9 mouse cellular contexts compared by ENCODE assay signal in genomic region chr3:108781238-108781883, GRCm38 (mm10). TPM values are rescaled to one million over a fixed set of nuclear protein-coding genes. Genes with fewer than 3 reads are reported as not detected.
DNase-seq lines count a peak whose midpoint lies in the region; ATAC-seq and TF ChIP-seq lines count a peak whose summit lies in the region.
"Had no signal": no experiment of that assay in that cellular context is flagged by ENCODE, and none has a peak within 500 bp of the region (broad histone marks: within the 10 kb centered on the region; RNA-seq: fewer than 3 reads in every experiment).

No protein-coding gene starts in this region.

- H3K79me2 ChIP-seq in heart, adult 2 months (replicated peaks; ENCODE audit: control insufficient read depth, insufficient read depth, low read length), result no peaks in the 10 kb centered on the region

- WGBS in hindbrain, embryonic 12.5 days, result 56% methylated on average over 10 of the region's 10 CpGs
- WGBS in hindbrain, embryonic 13.5 days, result 61% methylated on average over 10 of the region's 10 CpGs
- WGBS in heart, adult 2 months, result 51% methylated on average over 10 of the region's 10 CpGs
- 60% methylated on average over 10 of the region's 10 CpGs for WGBS in midbrain, embryonic 16.5 days

- intact Hi-C loops in heart, adult 2 months (cut with DNase I), result no loop called here

- H3K27ac ChIP-seq in hindbrain, embryonic 12.5 days, result no peak overlapping the region
- no peak overlapping the region for H3K27ac ChIP-seq in hindbrain, embryonic 13.5 days
- peak overlapping the region; percentile 45 for H3K27ac ChIP-seq in heart, adult 2 months
- no peak overlapping the region for H3K27ac ChIP-seq in midbrain, embryonic 16.5 days (ENCODE audit: low read length)

- H3K9me3 ChIP-seq in hindbrain, embryonic 12.5 days (replicated peaks), result 0 out of 2 replicates have a peak, but pooled peaks cover 11% of the 10 kb centered on the region
- H3K9me3 ChIP-seq in hindbrain, embryonic 13.5 days, result peaks cover 7% of the 10 kb centered on the region
- 0 out of 2 replicates have a peak, but pooled peaks cover 3% of the 10 kb centered on the region for H3K9me3 ChIP-seq in midbrain, embryonic 16.5 days (replicated peaks; ENCODE audit: control insufficient read depth, low read length, poor library complexity, severe bottlenecking)

- DNase-seq in R1 (ENCODE audit: low read depth, low spot score), result peak; percentile 18
- peak in 1 of 2 experiments; percentile 55 for DNase-seq in heart, adult 2 months
- DNase-seq in left cerebral cortex, adult 9 months (ENCODE audit: low spot score in 2 of 2), result peak; percentile 49 to 62
- no peak for DNase-seq in thymus, postnatal 36 days
- no peak for DNase-seq in thymus, postnatal 0 days (ENCODE audit: low spot score)

- TF ChIP-seq CTCF in heart, adult 2 months (IDR thresholded peaks at IDR 0.05), result no peak

- TF ChIP-seq POLR2A in heart, adult 2 months (IDR thresholded peaks at IDR 0.05; ENCODE audit: insufficient read depth, low read depth, low read length), result 0 out of 2 replicates have a peak, but pooled peaks have one; percentile 16

- H3K27me3 ChIP-seq in hindbrain, embryonic 12.5 days, result no peaks in the 10 kb centered on the region
- H3K27me3 ChIP-seq in hindbrain, embryonic 13.5 days, result no peaks in the 10 kb centered on the region
- no peaks in the 10 kb centered on the region for H3K27me3 ChIP-seq in heart, adult 2 months (ENCODE audit: control insufficient read depth, insufficient read depth, low read length)
- H3K27me3 ChIP-seq in midbrain, embryonic 16.5 days (ENCODE audit: control insufficient read depth, insufficient read depth, low read depth, low read length), result no peaks in the 10 kb centered on the region

- TF ChIP-seq EP300 in heart, adult 2 months (IDR thresholded peaks at IDR 0.05; ENCODE audit: insufficient read depth, low read depth, low read length), result no peak

- peaks cover 6% of the 10 kb centered on the region for H3K4me1 ChIP-seq in hindbrain, embryonic 12.5 days
- peaks cover 6% of the 10 kb centered on the region; the same call in 1 of the 2 replicates for H3K4me1 ChIP-seq in hindbrain, embryonic 13.5 days (replicated peaks)
- peaks cover 4% of the 10 kb centered on the region for H3K4me1 ChIP-seq in heart, adult 2 months (ENCODE audit: control insufficient read depth, insufficient read depth, low read length)
- peaks cover 8% of the 10 kb centered on the region for H3K4me1 ChIP-seq in midbrain, embryonic 16.5 days (ENCODE audit: control insufficient read depth, insufficient read depth, low read length)

- 0 out of 2 replicates have a peak, but pooled peaks have one; percentile 38 for ATAC-seq in hindbrain, embryonic 12.5 days (ENCODE audit: low FRiP score)
- no peak for ATAC-seq in hindbrain, embryonic 13.5 days (ENCODE audit: low FRiP score)
- peak; percentile 79 for ATAC-seq in midbrain, embryonic 16.5 days

- H3K9ac ChIP-seq in hindbrain, embryonic 12.5 days, result no peak overlapping the region
- no peak overlapping the region for H3K9ac ChIP-seq in hindbrain, embryonic 13.5 days
- H3K9ac ChIP-seq in heart, adult 2 months (ENCODE audit: low read depth, low read length), result no peak overlapping the region
- H3K9ac ChIP-seq in midbrain, embryonic 16.5 days (ENCODE audit: low read depth, low read length), result no peak overlapping the region

- no peak overlapping the region for H3K4me2 ChIP-seq in hindbrain, embryonic 12.5 days (replicated peaks)
- H3K4me2 ChIP-seq in hindbrain, embryonic 13.5 days, result no peak overlapping the region
- H3K4me2 ChIP-seq in midbrain, embryonic 16.5 days (ENCODE audit: low read length), result no peak overlapping the region

- H3K36me3 ChIP-seq in hindbrain, embryonic 12.5 days, result no peaks in the 10 kb centered on the region
- H3K36me3 ChIP-seq in hindbrain, embryonic 13.5 days, result no peaks in the 10 kb centered on the region
- H3K36me3 ChIP-seq in heart, adult 2 months (ENCODE audit: control insufficient read depth, insufficient read depth, low read length), result no peaks in the 10 kb centered on the region
- no peaks in the 10 kb centered on the region for H3K36me3 ChIP-seq in midbrain, embryonic 16.5 days (ENCODE audit: control insufficient read depth, insufficient read depth, low read length)

- H3K4me3 ChIP-seq in hindbrain, embryonic 12.5 days, result no peak overlapping the region
- no peak overlapping the region for H3K4me3 ChIP-seq in hindbrain, embryonic 13.5 days
- no peak overlapping the region for H3K4me3 ChIP-seq in heart, adult 2 months
- H3K4me3 ChIP-seq in midbrain, embryonic 16.5 days (ENCODE audit: low read depth, low read length), result no peak overlapping the region

RNA-seq across cellular contexts. Expression of gene Aknad1, which starts 41.9 kb away (rescaled TPM):
- polyA plus RNA-seq in hindbrain, embryonic 12.5 days (2016; fragmentation: Nextera tagmentation; extraction: Ambion mirVana), result 0.25 and 0.40 TPM in 2 replicates
- 0.16 TPM in 1 of 2 replicates, not detected in the other for polyA plus RNA-seq in hindbrain, embryonic 13.5 days (2015; fragmentation: Nextera tagmentation; extraction: Ambion mirVana)
- under 1 TPM in 1 of 2 experiments, not detected in 1; 0.05 TPM for total RNA-seq in heart, adult 2 months (2021)
- polyA plus RNA-seq in heart, adult 2 months (2012; rRNA removed), result 0.04 and 0.06 TPM in 2 replicates
- not detected in 2 replicates for polyA plus RNA-seq in midbrain, embryonic 16.5 days (2015; fragmentation: Nextera tagmentation; extraction: Ambion mirVana)
- polyA plus RNA-seq in thymus, postnatal 0 days (2015; fragmentation: Nextera tagmentation; extraction: Ambion mirVana), result 0.06 and 0.07 TPM in 2 replicates
- total RNA-seq: layer of hippocampus, postnatal 25 days had no signal

RNA-seq across cellular contexts. Expression of gene Stxbp3, which starts 59.0 kb away (rescaled TPM):
- polyA plus RNA-seq in hindbrain, embryonic 12.5 days (2016; fragmentation: Nextera tagmentation; extraction: Ambion mirVana), result 23.2 and 25.1 TPM in 2 replicates
- 15.5 and 16.7 TPM in 2 replicates for polyA plus RNA-seq in hindbrain, embryonic 13.5 days (2015; fragmentation: Nextera tagmentation; extraction: Ambion mirVana)
- 10 to 100 TPM; 25.7 to 27.3 TPM for total RNA-seq in heart, adult 2 months (2021)
- polyA plus RNA-seq in heart, adult 2 months (2012; rRNA removed), result 7.0 and 11.8 TPM in 2 replicates
- 16.2 and 16.9 TPM in 2 replicates for polyA plus RNA-seq in midbrain, embryonic 16.5 days (2015; fragmentation: Nextera tagmentation; extraction: Ambion mirVana)
- polyA plus RNA-seq in thymus, postnatal 0 days (2015; fragmentation: Nextera tagmentation; extraction: Ambion mirVana), result 43.5 and 51.6 TPM in 2 replicates

RNA-seq across cellular contexts. Expression of gene Gpsm2, which starts 59.3 kb away (rescaled TPM):
- 66.5 and 68.0 TPM in 2 replicates for polyA plus RNA-seq in hindbrain, embryonic 12.5 days (2016; fragmentation: Nextera tagmentation; extraction: Ambion mirVana)
- polyA plus RNA-seq in hindbrain, embryonic 13.5 days (2015; fragmentation: Nextera tagmentation; extraction: Ambion mirVana), result 24.4 and 26.8 TPM in 2 replicates
- under 1 TPM; 0.57 to 0.94 TPM for total RNA-seq in heart, adult 2 months (2021)
- 0.82 and 0.91 TPM in 2 replicates for polyA plus RNA-seq in heart, adult 2 months (2012; rRNA removed)
- polyA plus RNA-seq in midbrain, embryonic 16.5 days (2015; fragmentation: Nextera tagmentation; extraction: Ambion mirVana), result 16.6 and 19.4 TPM in 2 replicates
- 29.6 and 34.4 TPM in 2 replicates for polyA plus RNA-seq in thymus, postnatal 0 days (2015; fragmentation: Nextera tagmentation; extraction: Ambion mirVana)

Comparison
In these comparisons a context has a peak if more than half of its experiments do, and no peak if none do; other contexts are left out.
1. DNase-seq: peak in R1 (single experiment) and left cerebral cortex, adult 9 months (2 of 2); none in thymus, postnatal 36 days (0 of 2) and thymus, postnatal 0 days (single experiment).